Mouse (Mus musculus) megakaryocyte, embryonic 14.5 days (primary cell): Measurements from ENCODE around the gene Knstrn. TPM values are rescaled to one million over a fixed set of nuclear protein-coding genes. Genes with fewer than 3 reads are reported as not detected.

Experiments
- H3K27me3 ChIP-seq: replicated peaks from 2 replicates; pipeline ENCODE3; 2012; ENCODE audit warnings: inconsistent platforms
- H3K36me3 ChIP-seq: replicated peaks from 2 replicates; pipeline ENCODE3; 2012; ENCODE audit warnings: low read length, inconsistent platforms, mixed read lengths
- H3K4me1 ChIP-seq: 2 replicates; pipeline ENCODE4 v1.6.1; 2012; ENCODE audit warnings: inconsistent platforms
- H3K4me3 ChIP-seq: replicated peaks from 2 replicates; pipeline ENCODE3; 2012; ENCODE audit warnings: moderate library complexity, mild to moderate bottlenecking, inconsistent platforms
- H3K9me3 ChIP-seq: 2 replicates; pipeline ENCODE4 v1.6.1; 2012; ENCODE audit warnings: inconsistent platforms
- FLI1 ChIP-seq: IDR thresholded peaks from 2 replicates; pipeline ENCODE4 v1.6.1; 2012; ENCODE audit warnings: low read length, inconsistent platforms, mixed read lengths
- GATA1 ChIP-seq: IDR thresholded peaks from 3 replicates; pipeline ENCODE4 v1.6.1; 2012; ENCODE audit warnings: mixed read lengths, low read length, inconsistent platforms, borderline replicate concordance
- polyA plus RNA-seq: library from polyadenylated mRNA; stranded (reverse); fragments of >175 nt; gene quantifications from 2 replicates; pipeline ENCODE4 v1.2.3, GENCODE M21; 2012; ENCODE audit warnings: low replicate concordance; ENCODE audit not compliant: insufficient read depth

Gene Knstrn
- polyA plus RNA-seq, 1 experiment: 48.4 TPM

GRCm38 (mm10) chr2:118810861-118811260 is 2.9 kb upstream of the Knstrn start:
- TF ChIP-seq GATA1 (no peak), FLI1 (no peak)
- peaks cover 3% of the 10 kb centered on the region for H3K27me3 ChIP-seq
- H3K4me3 ChIP-seq: no peak overlapping the region
- H3K9me3 ChIP-seq: no peaks in the 10 kb centered on the region
- peaks cover 46% of the 10 kb centered on the region for H3K4me1 ChIP-seq
- peaks cover 2% of the 10 kb centered on the region for H3K36me3 ChIP-seq

GRCm38 (mm10) chr2:118812724-118813123 is 1.1 kb upstream of the Knstrn start:
- Histone ChIP-seq H3K36me3 (peaks cover 18% of the 10 kb centered on the region), H3K27me3 (no peaks in the 10 kb centered on the region), H3K4me3 (no peak overlapping the region), H3K9me3 (no peaks in the 10 kb centered on the region), H3K4me1 (peaks cover 48% of the 10 kb centered on the region)
- no peak for TF ChIP-seq GATA1
- no peak for TF ChIP-seq FLI1

- no peak for TF ChIP-seq GATA1
- TF ChIP-seq FLI1: no peak
- H3K4me3 ChIP-seq: no peak overlapping the region
- H3K9me3 ChIP-seq: peaks cover 23% of the 10 kb centered on the region
- peaks cover 94% of the 10 kb centered on the region for H3K36me3 ChIP-seq
- peaks cover 24% of the 10 kb centered on the region for H3K4me1 ChIP-seq
- H3K27me3 ChIP-seq: no peaks in the 10 kb centered on the region
Observed at GRCm38 (mm10) chr2:118822800-118823199, 9.0 kb downstream of the Knstrn start.

- Histone ChIP-seq H3K9me3 (peaks cover 18% of the 10 kb centered on the region), H3K36me3 (peaks cover 94% of the 10 kb centered on the region), H3K4me3 (no peak overlapping the region), H3K4me1 (peaks cover 24% of the 10 kb centered on the region), H3K27me3 (no peaks in the 10 kb centered on the region)
- TF ChIP-seq FLI1: no peak
- no peak for TF ChIP-seq GATA1
Observed at GRCm38 (mm10) chr2:118824396-118824795, 10.6 kb downstream of the Knstrn start.

GRCm38 (mm10) chr2:118829096-118829495 is 15.3 kb downstream of the Knstrn start:
- TF ChIP-seq FLI1: no peak
- no peak for TF ChIP-seq GATA1
- Histone ChIP-seq H3K4me1 (no peaks in the 10 kb centered on the region), H3K9me3 (peaks cover 6% of the 10 kb centered on the region), H3K27me3 (no peaks in the 10 kb centered on the region), H3K4me3 (no peak overlapping the region), H3K36me3 (peaks cover 100% of the 10 kb centered on the region)

GRCm38 (mm10) chr2:118834061-118834460 is 20.3 kb downstream of the Knstrn start:
- Histone ChIP-seq H3K4me3 (no peak overlapping the region), H3K9me3 (no peaks in the 10 kb centered on the region), H3K4me1 (peaks cover 11% of the 10 kb centered on the region), H3K27me3 (peaks cover 3% of the 10 kb centered on the region), H3K36me3 (peaks cover 80% of the 10 kb centered on the region)
- TF ChIP-seq GATA1: no peak
- TF ChIP-seq FLI1: no peak

- Histone ChIP-seq H3K4me1 (peaks cover 11% of the 10 kb centered on the region), H3K27me3 (peaks cover 5% of the 10 kb centered on the region), H3K4me3 (no peak overlapping the region), H3K9me3 (no peaks in the 10 kb centered on the region), H3K36me3 (peaks cover 70% of the 10 kb centered on the region)
- TF ChIP-seq GATA1 (no peak), FLI1 (no peak)
Observed at GRCm38 (mm10) chr2:118835115-118835514, 21.3 kb downstream of the Knstrn start.

- H3K36me3 ChIP-seq: peaks cover 38% of the 10 kb centered on the region
- peaks cover 1% of the 10 kb centered on the region for H3K9me3 ChIP-seq
- H3K27me3 ChIP-seq: peaks cover 25% of the 10 kb centered on the region
- no peak overlapping the region for H3K4me3 ChIP-seq
- peaks cover 24% of the 10 kb centered on the region for H3K4me1 ChIP-seq
- TF ChIP-seq FLI1 (no peak), GATA1 (peak; percentile 46; the same call in 1 of the 3 replicates)
Observed at GRCm38 (mm10) chr2:118838330-118838729, 24.5 kb downstream of the Knstrn start.

- Histone ChIP-seq H3K36me3 (peaks cover 9% of the 10 kb centered on the region), H3K4me1 (peaks cover 25% of the 10 kb centered on the region), H3K27me3 (peaks cover 50% of the 10 kb centered on the region), H3K9me3 (peaks cover 17% of the 10 kb centered on the region), H3K4me3 (no peak overlapping the region)
- TF ChIP-seq GATA1 (no peak), FLI1 (no peak)
Observed at GRCm38 (mm10) chr2:118841186-118841585, 27.4 kb downstream of the Knstrn start.

- H3K9me3 ChIP-seq: peaks cover 17% of the 10 kb centered on the region
- no peak for TF ChIP-seq FLI1
- no peak for TF ChIP-seq GATA1
- peaks cover 28% of the 10 kb centered on the region for H3K4me1 ChIP-seq
- peaks cover 3% of the 10 kb centered on the region for H3K36me3 ChIP-seq
- H3K4me3 ChIP-seq: no peak overlapping the region
- peaks cover 52% of the 10 kb centered on the region for H3K27me3 ChIP-seq
Observed at GRCm38 (mm10) chr2:118841774-118842173, 28.0 kb downstream of the Knstrn start.

GRCm38 (mm10) chr2:118844427-118844826 is 30.6 kb downstream of the Knstrn start:
- no peaks in the 10 kb centered on the region for H3K36me3 ChIP-seq
- H3K27me3 ChIP-seq: peaks cover 69% of the 10 kb centered on the region
- no peak overlapping the region for H3K4me3 ChIP-seq
- TF ChIP-seq FLI1: no peak
- TF ChIP-seq GATA1: no peak
- H3K9me3 ChIP-seq: peaks cover 17% of the 10 kb centered on the region
- peaks cover 22% of the 10 kb centered on the region for H3K4me1 ChIP-seq
